Mouse (Mus musculus) liver, adult 2 months (tissue): ENCODE measurements at regions not wholly inside any gene's neighbourhood (a gene's known extent, or its start where the extent isn't known, plus 50 kb on each side); places are given as distances from the start of the nearest gene placed in this dataset.

Source experiments
- CTCF ChIP-seq: fragments of 200-500 bp; IDR thresholded peaks from 2 replicates; pipeline ENCODE4 v1.5.1; 2011; ENCODE audit warnings: low read depth, low read length, control low read depth
- POLR2A ChIP-seq: fragments of 200-500 bp; IDR thresholded peaks from 2 replicates; pipeline ENCODE4 v1.6.1; 2011; ENCODE audit warnings: low read length, control low read depth; ENCODE audit not compliant: insufficient read depth; ENCODE audit errors: extremely low read depth

- TF ChIP-seq CTCF (no peak), POLR2A (no peak)
These were observed 445.1 kb upstream of the Smim15 start for GRCm38 (mm10) chr13:107599094-107599644.
